Mouse (Mus musculus): Measurements from ENCODE around the gene Ccp110. TPM values are rescaled to one million over a fixed set of nuclear protein-coding genes. Genes with fewer than 3 reads are reported as not detected.

Gene Ccp110
- polyA plus RNA-seq, 1 experiment = 7.0 TPM

DNA sequence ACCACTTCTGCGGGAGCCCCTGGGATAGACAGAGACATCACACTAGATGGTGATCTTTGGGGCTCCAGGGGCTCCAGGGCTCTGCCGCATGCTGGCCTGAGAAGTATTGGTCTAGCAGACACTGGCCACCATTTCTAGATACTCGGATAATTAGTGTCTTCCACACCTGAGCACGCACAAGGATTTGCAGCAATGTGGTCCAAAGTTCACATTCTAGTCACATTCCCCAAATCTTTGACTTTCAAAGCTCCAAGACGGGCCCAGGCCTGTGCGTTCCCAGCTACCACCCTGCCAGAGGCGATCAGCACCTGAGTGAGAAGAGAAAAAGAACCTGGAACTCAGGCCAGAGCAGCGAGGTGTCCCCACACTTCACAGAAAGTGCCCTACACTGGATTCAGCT is 53.3 kb downstream of the Ccp110 start:
- TF ChIP-seq CTCF (IDR thresholded peaks at IDR 0.05; ENCODE audit: low read depth, low read length) (no peak), POLR2A (IDR thresholded peaks at IDR 0.05; ENCODE audit: borderline replicate concordance, low read depth, low read length) (no peak)
- no peak overlapping the region for H3K27ac ChIP-seq (ENCODE audit: insufficient read depth, low read depth, low read length)
- no peak overlapping the region for H3K4me3 ChIP-seq (ENCODE audit: insufficient read depth, low read length)
- H3K4me1 ChIP-seq (ENCODE audit: control insufficient read depth, insufficient read depth, low read length) = no peaks in the 10 kb centered on the region

DNA sequence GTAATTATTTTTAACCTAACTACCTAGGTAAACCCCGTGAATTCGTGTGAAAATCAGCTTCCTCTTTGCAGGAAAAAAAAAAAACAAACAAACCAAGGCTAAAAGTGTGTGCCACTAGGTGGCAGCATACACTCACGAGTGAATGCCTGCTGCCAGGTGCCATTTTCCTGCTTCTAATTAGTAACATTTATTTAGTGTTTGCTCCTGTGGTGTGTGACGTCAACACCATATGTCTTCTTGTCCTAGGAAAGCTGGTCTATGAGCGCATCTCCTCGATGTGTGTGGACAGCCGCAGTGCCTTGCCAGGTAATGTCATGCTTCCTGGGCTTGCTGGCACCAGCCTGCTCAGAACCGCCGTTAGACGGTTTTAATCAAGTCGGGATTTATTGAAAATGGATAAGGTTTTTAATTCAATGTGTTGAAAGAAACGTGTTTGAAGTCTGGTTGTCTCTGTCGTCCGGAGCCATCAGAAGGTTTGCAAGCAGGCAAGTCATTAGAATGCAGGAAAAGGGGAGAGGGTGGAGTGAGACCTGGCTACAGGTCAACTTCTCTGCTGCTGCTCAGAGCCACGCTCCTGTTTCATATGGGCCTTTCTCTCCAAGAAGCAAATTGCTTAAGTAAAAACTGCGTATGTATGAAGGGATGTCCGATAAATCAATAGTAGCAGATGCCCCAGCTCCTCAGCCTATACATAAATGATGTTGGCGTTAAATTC is 53.9 kb downstream of the Ccp110 start:
- Histone ChIP-seq H3K27ac (ENCODE audit: insufficient read depth, low read depth, low read length) (no peak overlapping the region), H3K4me1 (ENCODE audit: control insufficient read depth, insufficient read depth, low read length) (no peaks in the 10 kb centered on the region), H3K4me3 (ENCODE audit: insufficient read depth, low read length) (no peak overlapping the region)
- TF ChIP-seq POLR2A (IDR thresholded peaks at IDR 0.05; ENCODE audit: borderline replicate concordance, low read depth, low read length) = no peak
- TF ChIP-seq CTCF (IDR thresholded peaks at IDR 0.05; ENCODE audit: low read depth, low read length) = peak; percentile 48; the same call in 1 of the 2 replicates

DNA sequence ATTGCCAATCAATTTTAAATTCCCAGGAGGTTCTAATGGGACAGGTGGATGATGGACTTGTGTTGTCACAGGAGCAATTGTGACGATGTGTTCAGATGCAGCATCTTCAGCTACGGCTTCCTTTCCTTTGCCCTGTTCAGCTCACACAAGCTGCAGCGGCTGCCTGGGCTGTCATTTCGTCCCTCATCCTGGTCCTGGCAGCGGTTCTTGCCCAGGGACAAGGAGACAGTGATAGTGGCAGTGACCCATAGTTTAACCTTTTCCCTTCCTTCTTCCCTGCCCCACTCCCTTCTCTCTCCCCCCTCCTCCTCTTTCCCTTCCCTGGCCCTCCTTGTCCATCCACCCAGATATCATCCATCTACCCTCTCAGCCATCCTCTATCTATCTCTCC is 54.5 kb downstream of the Ccp110 start:
- H3K4me1 ChIP-seq (ENCODE audit: control insufficient read depth, insufficient read depth, low read length) = no peaks in the 10 kb centered on the region
- no peak for TF ChIP-seq POLR2A (IDR thresholded peaks at IDR 0.05; ENCODE audit: borderline replicate concordance, low read depth, low read length)
- no peak for TF ChIP-seq CTCF (IDR thresholded peaks at IDR 0.05; ENCODE audit: low read depth, low read length)
- no peak overlapping the region for H3K27ac ChIP-seq (ENCODE audit: insufficient read depth, low read depth, low read length)
- no peak overlapping the region for H3K4me3 ChIP-seq (ENCODE audit: insufficient read depth, low read length)

GRCm38 (mm10) chr7:118769208-118769607 is 56.9 kb downstream of the Ccp110 start:
- H3K4me1 ChIP-seq (ENCODE audit: control insufficient read depth, insufficient read depth, low read length) = no peaks in the 10 kb centered on the region
- H3K27ac ChIP-seq (ENCODE audit: insufficient read depth, low read depth, low read length) = no peak overlapping the region
- no peak overlapping the region for H3K4me3 ChIP-seq (ENCODE audit: insufficient read depth, low read length)
- TF ChIP-seq POLR2A (IDR thresholded peaks at IDR 0.05; ENCODE audit: borderline replicate concordance, low read depth, low read length) = no peak
- no peak for TF ChIP-seq CTCF (IDR thresholded peaks at IDR 0.05; ENCODE audit: low read depth, low read length)

DNA sequence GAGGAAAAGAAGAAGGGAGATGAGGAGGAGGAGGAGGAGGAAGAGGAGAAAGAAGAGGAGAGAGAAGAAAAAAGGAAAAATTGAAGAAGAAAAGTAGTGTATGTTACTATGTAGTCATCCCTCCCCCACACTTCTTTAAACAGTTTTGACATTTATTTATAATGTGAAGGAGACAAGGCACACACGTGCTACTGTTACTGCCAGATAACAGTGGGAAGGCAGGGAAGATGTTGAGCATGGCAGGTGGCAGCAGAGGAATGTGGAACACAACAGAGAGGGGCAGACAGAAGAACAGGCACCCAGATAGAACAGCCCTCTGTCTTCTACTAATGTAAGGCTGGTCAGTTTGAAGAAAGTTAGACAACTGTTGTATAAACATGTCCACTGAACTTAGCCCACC is 57.3 kb downstream of the Ccp110 start:
- Histone ChIP-seq H3K4me3 (ENCODE audit: insufficient read depth, low read length) (no peak overlapping the region), H3K27ac (ENCODE audit: insufficient read depth, low read depth, low read length) (no peak overlapping the region), H3K4me1 (ENCODE audit: control insufficient read depth, insufficient read depth, low read length) (no peaks in the 10 kb centered on the region)
- TF ChIP-seq POLR2A (IDR thresholded peaks at IDR 0.05; ENCODE audit: borderline replicate concordance, low read depth, low read length) (no peak), CTCF (IDR thresholded peaks at IDR 0.05; ENCODE audit: low read depth, low read length) (no peak)

GRCm38 (mm10) chr7:118773027-118773426 is 60.7 kb downstream of the Ccp110 start:
- Histone ChIP-seq H3K4me1 (ENCODE audit: control insufficient read depth, insufficient read depth, low read length) (peaks cover 10% of the 10 kb centered on the region), H3K27ac (ENCODE audit: insufficient read depth, low read depth, low read length) (no peak overlapping the region), H3K4me3 (ENCODE audit: insufficient read depth, low read length) (no peak overlapping the region)
- TF ChIP-seq CTCF (IDR thresholded peaks at IDR 0.05; ENCODE audit: low read depth, low read length) (no peak), POLR2A (IDR thresholded peaks at IDR 0.05; ENCODE audit: borderline replicate concordance, low read depth, low read length) (no peak)

- Histone ChIP-seq H3K4me1 (ENCODE audit: control insufficient read depth, insufficient read depth, low read length) (peaks cover 19% of the 10 kb centered on the region), H3K4me3 (ENCODE audit: insufficient read depth, low read length) (no peak overlapping the region), H3K27ac (ENCODE audit: insufficient read depth, low read depth, low read length) (no peak overlapping the region)
- TF ChIP-seq POLR2A (IDR thresholded peaks at IDR 0.05; ENCODE audit: borderline replicate concordance, low read depth, low read length) (no peak), CTCF (IDR thresholded peaks at IDR 0.05; ENCODE audit: low read depth, low read length) (no peak)
Measured at GRCm38 (mm10) chr7:118775991-118776390, 63.6 kb downstream of the Ccp110 start.

GRCm38 (mm10) chr7:118776491-118776890 is 64.1 kb downstream of the Ccp110 start:
- Histone ChIP-seq H3K4me3 (ENCODE audit: insufficient read depth, low read length) (no peak overlapping the region), H3K27ac (ENCODE audit: insufficient read depth, low read depth, low read length) (no peak overlapping the region), H3K4me1 (ENCODE audit: control insufficient read depth, insufficient read depth, low read length) (peaks cover 23% of the 10 kb centered on the region)
- TF ChIP-seq POLR2A (IDR thresholded peaks at IDR 0.05; ENCODE audit: borderline replicate concordance, low read depth, low read length) (no peak), CTCF (IDR thresholded peaks at IDR 0.05; ENCODE audit: low read depth, low read length) (no peak)

GRCm38 (mm10) chr7:118777598-118778394 is 65.4 kb downstream of the Ccp110 start:
- H3K4me3 ChIP-seq (ENCODE audit: insufficient read depth, low read length) = no peak overlapping the region
- peaks cover 26% of the 10 kb centered on the region for H3K4me1 ChIP-seq (ENCODE audit: control insufficient read depth, insufficient read depth, low read length)
- TF ChIP-seq CTCF (IDR thresholded peaks at IDR 0.05; ENCODE audit: low read depth, low read length) (no peak), POLR2A (IDR thresholded peaks at IDR 0.05; ENCODE audit: borderline replicate concordance, low read depth, low read length) (no peak)
- H3K27ac ChIP-seq (ENCODE audit: insufficient read depth, low read depth, low read length) = peak overlapping the region; percentile 69

GRCm38 (mm10) chr7:118778561-118778960 is 66.2 kb downstream of the Ccp110 start:
- Histone ChIP-seq H3K4me3 (ENCODE audit: insufficient read depth, low read length) (no peak overlapping the region), H3K27ac (ENCODE audit: insufficient read depth, low read depth, low read length) (no peak overlapping the region), H3K4me1 (ENCODE audit: control insufficient read depth, insufficient read depth, low read length) (peaks cover 26% of the 10 kb centered on the region)
- TF ChIP-seq POLR2A (IDR thresholded peaks at IDR 0.05; ENCODE audit: borderline replicate concordance, low read depth, low read length) (no peak), CTCF (IDR thresholded peaks at IDR 0.05; ENCODE audit: low read depth, low read length) (no peak)

Data from bone marrow macrophage, adult 2 months (primary cell).